Mouse (Mus musculus) heart, postnatal 0 days (tissue): Measurements from ENCODE around the gene Glis3. TPM values are rescaled to one million over a fixed set of nuclear protein-coding genes. Genes with fewer than 3 reads are reported as not detected.

Source experiments
- ATAC-seq: fragments of 200-750 bp; cut with Nextera tagmentation; 2 replicates; pipeline ENCODE4 v1.8.0; 2017; ENCODE audit warnings: low read depth, moderate number of reproducible peaks, moderate library complexity; ENCODE audit not compliant: insufficient read depth
- DNase-seq: peaks from one replicate; pipeline ENCODE4 v3.0.0-alpha.2; 2016; ENCODE audit warnings: low spot score
- H3K27ac ChIP-seq: fragments of 300-500 bp; sonication (generic); 2 replicates; pipeline ENCODE4 v1.5.1; 2014; ENCODE audit warnings: low read depth, mild to moderate bottlenecking
- H3K27me3 ChIP-seq: fragments of 300-500 bp; sonication (generic); 2 replicates; pipeline ENCODE4 v1.6.1; 2014; ENCODE audit warnings: low read length, mixed read lengths; ENCODE audit not compliant: control insufficient read depth, insufficient read depth
- H3K36me3 ChIP-seq: fragments of 300-500 bp; sonication (generic); replicated peaks from 2 replicates; pipeline ENCODE4 v1.6.1; 2014; ENCODE audit warnings: low read length, mixed read lengths; ENCODE audit not compliant: control insufficient read depth, insufficient read depth
- H3K4me1 ChIP-seq: fragments of 300-500 bp; sonication (generic); 2 replicates; pipeline ENCODE4 v1.6.1; 2014; ENCODE audit warnings: antibody characterized with exemption; ENCODE audit not compliant: control insufficient read depth, insufficient read depth
- H3K4me2 ChIP-seq: fragments of 300-500 bp; sonication (generic); 2 replicates; pipeline ENCODE4 v1.6.1; 2014; ENCODE audit warnings: low read depth, mild to moderate bottlenecking, low read length, moderate library complexity
- H3K4me3 ChIP-seq: fragments of 300-500 bp; sonication (generic); 2 replicates; pipeline ENCODE4 v1.5.1; 2014; ENCODE audit warnings: low read depth, low read length
- H3K9ac ChIP-seq: fragments of 300-500 bp; sonication (generic); replicated peaks from 2 replicates; pipeline ENCODE4 v1.6.1; 2014; ENCODE audit warnings: low read depth, low read length, mixed read lengths
- H3K9me3 ChIP-seq: fragments of 300-500 bp; sonication (generic); replicated peaks from 2 replicates; pipeline ENCODE4 v1.6.1; 2016; ENCODE audit warnings: low read length; ENCODE audit not compliant: control insufficient read depth
- CTCF ChIP-seq: IDR thresholded peaks from 2 replicates; pipeline ENCODE4 v1.5.1; 2016; ENCODE audit warnings: antibody characterized with exemption, control low read depth, low read depth
- EP300 ChIP-seq: IDR thresholded peaks from 2 replicates; pipeline ENCODE4 v1.6.1; 2016; ENCODE audit warnings: antibody characterized with exemption, low read depth
- WGBS: fragments of 180-500 bp; shearing (Covaris S2); extraction: QIAGEN DNeasy Blood & Tissue Kit; methylation state at CpG from one replicate; pipeline ENCODE4 v1.1.7; 2014; 5-methylcytosine and 5-hydroxymethylcytosine counted together
- polyA plus RNA-seq: library from polyadenylated mRNA; unstranded; fragments of >200 nt; fragmentation: Nextera tagmentation; extraction: Ambion mirVana; gene quantifications from 2 replicates; pipeline ENCODE4 v1.2.1, GENCODE M21; 2015
- total RNA-seq: library from RNA; depleted of rRNA; stranded (reverse); fragments of >200 nt; gene quantifications from 2 replicates; pipeline ENCODE4 v1.2.3, GENCODE M21; 2014; ENCODE audit warnings: low replicate concordance

Glis3 gene
- total and polyA plus RNA-seq, 2 experiments from 2014 or later: 0.34 to 10.0 TPM

GRCm38 (mm10) chr19:28608747-28609146 is 71.1 kb downstream of the Glis3 start:
- Histone ChIP-seq H3K9ac (no peak overlapping the region), H3K27ac (no peak overlapping the region), H3K36me3 (no peaks in the 10 kb centered on the region), H3K4me1 (no peaks in the 10 kb centered on the region), H3K4me3 (no peak overlapping the region), H3K27me3 (no peaks in the 10 kb centered on the region), H3K9me3 (no peaks in the 10 kb centered on the region), H3K4me2 (no peak overlapping the region)
- ATAC-seq (no peak), DNase-seq (no peak)
- WGBS: 71% methylated on average over 5 of the region's 5 CpGs
- TF ChIP-seq EP300: no peak
- no peak for TF ChIP-seq CTCF

- WGBS: 61% methylated on average over 6 of the region's 6 CpGs
- H3K9me3 ChIP-seq: no peaks in the 10 kb centered on the region
- ATAC-seq (0 out of 2 replicates have a peak, but pooled peaks have one; percentile 20), DNase-seq (no peak)
- no peak overlapping the region for H3K4me2 ChIP-seq
- no peaks in the 10 kb centered on the region for H3K36me3 ChIP-seq
- no peak overlapping the region for H3K4me3 ChIP-seq
- TF ChIP-seq EP300 (no peak), CTCF (no peak)
- no peak overlapping the region for H3K27ac ChIP-seq
- no peaks in the 10 kb centered on the region for H3K27me3 ChIP-seq
- H3K9ac ChIP-seq: no peak overlapping the region
- H3K4me1 ChIP-seq: no peaks in the 10 kb centered on the region
These were observed 71.6 kb downstream of the Glis3 start for GRCm38 (mm10) chr19:28608277-28608676.

DNA sequence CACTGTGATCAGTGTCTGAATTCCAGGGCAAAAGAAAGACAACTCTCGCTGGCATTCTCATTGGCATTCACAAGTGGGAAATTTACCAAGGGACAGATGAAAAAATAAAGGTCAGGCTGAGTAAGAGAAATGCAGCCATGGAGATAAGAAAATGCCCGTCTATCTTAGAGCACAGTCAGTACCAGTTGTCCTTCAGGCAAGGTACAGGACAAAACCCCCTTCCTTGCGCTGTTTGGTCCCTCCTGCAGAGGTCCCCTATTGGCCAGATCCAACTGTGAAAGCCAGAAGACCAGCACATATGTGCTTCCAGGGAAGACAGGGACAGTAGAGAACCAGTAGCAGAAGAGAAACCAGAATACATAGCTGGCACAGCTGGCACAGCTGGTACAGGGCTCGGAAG is 79.0 kb downstream of the Glis3 start:
- WGBS: 62% methylated on average over 4 of the region's 4 CpGs
- H3K27ac ChIP-seq: no peak overlapping the region
- H3K4me1 ChIP-seq: no peaks in the 10 kb centered on the region
- no peak overlapping the region for H3K4me3 ChIP-seq
- DNase-seq (no peak), ATAC-seq (no peak)
- no peaks in the 10 kb centered on the region for H3K27me3 ChIP-seq
- H3K36me3 ChIP-seq: no peaks in the 10 kb centered on the region
- H3K4me2 ChIP-seq: no peak overlapping the region
- no peak overlapping the region for H3K9ac ChIP-seq
- H3K9me3 ChIP-seq: no peaks in the 10 kb centered on the region
- TF ChIP-seq CTCF: no peak
- TF ChIP-seq EP300: no peak

- Histone ChIP-seq H3K9ac (no peak overlapping the region), H3K4me3 (no peak overlapping the region), H3K27me3 (no peaks in the 10 kb centered on the region), H3K4me1 (no peaks in the 10 kb centered on the region), H3K27ac (no peak overlapping the region), H3K4me2 (no peak overlapping the region), H3K36me3 (no peaks in the 10 kb centered on the region), H3K9me3 (no peaks in the 10 kb centered on the region)
- peak; percentile 7 for DNase-seq
- no peak for ATAC-seq
- 15% methylated on average over 4 of the region's 4 CpGs for WGBS
- TF ChIP-seq EP300: no peak
These were observed 85.7 kb downstream of the Glis3 start for GRCm38 (mm10) chr19:28594215-28594614.

- Histone ChIP-seq H3K9me3 (no peaks in the 10 kb centered on the region), H3K27ac (peak overlapping the region; percentile 20; the same call in 1 of the 2 replicates), H3K9ac (no peak overlapping the region), H3K4me1 (no peaks in the 10 kb centered on the region), H3K4me3 (no peak overlapping the region), H3K27me3 (no peaks in the 10 kb centered on the region), H3K4me2 (no peak overlapping the region), H3K36me3 (no peaks in the 10 kb centered on the region)
- peak; percentile 44; the same call in 1 of the 2 replicates for ATAC-seq
- 60% methylated on average over 13 of the region's 13 CpGs for WGBS
- DNase-seq: no peak
- no peak for TF ChIP-seq EP300
- TF ChIP-seq CTCF: no peak
These were observed 86.9 kb downstream of the Glis3 start for GRCm38 (mm10) chr19:28592981-28593380.

DNA sequence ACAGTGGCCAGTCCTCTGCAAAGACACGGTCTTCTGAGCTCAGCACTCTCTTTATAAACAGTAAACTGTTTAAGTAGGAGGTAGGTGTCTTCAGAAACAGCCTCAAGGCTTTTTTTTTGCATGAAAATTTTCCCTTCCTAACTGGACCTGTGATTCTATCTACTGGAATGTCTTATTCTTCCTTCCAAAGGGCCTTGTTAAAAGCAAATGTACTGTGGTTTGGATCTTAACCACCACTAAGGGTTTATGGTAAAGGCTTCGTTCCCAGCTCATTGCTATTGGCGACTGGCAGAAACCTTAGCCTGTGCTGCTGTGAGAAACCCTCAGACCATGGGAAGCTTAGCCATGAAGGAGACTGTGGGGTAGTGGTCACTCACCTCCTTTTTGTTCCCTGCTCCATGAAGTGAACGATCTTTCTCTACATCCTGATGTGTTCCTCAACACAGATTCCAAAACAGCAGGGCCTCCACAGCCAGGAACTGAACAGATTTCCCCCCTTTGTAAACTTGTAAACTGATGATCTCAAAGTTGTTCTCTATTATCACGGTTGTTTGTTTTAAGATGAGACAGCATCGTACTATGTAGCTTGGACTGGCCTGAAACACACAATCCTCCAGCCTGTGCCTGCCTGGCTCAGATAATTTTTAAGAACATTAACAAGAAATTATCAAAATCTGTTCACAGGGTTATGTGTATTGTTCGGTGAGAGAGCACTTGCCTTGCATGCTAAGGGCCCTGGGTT is 88.0 kb downstream of the Glis3 start:
- Histone ChIP-seq H3K27ac (no peak overlapping the region), H3K4me1 (no peaks in the 10 kb centered on the region), H3K4me2 (no peak overlapping the region), H3K9ac (no peak overlapping the region), H3K36me3 (no peaks in the 10 kb centered on the region), H3K9me3 (no peaks in the 10 kb centered on the region), H3K27me3 (no peaks in the 10 kb centered on the region), H3K4me3 (no peak overlapping the region)
- TF ChIP-seq EP300 (no peak), CTCF (no peak)
- ATAC-seq: no peak
- no peak for DNase-seq
- 78% methylated on average over 7 of the region's 7 CpGs for WGBS
